Mouse (Mus musculus) liver, embryonic 15.5 days (tissue): ENCODE measurements around the gene D3Ertd254e. TPM values are rescaled to one million over a fixed set of nuclear protein-coding genes. Genes with fewer than 3 reads are reported as not detected.
A peak's percentile ranks its signal among the peaks of the same experiment; 100 is the strongest.
"Not testable (repeated sequence)": the region's sequence is repeated elsewhere in the genome, so short reads cannot be mapped to it uniquely, and the experiment has no call there.

Experiments
- ATAC-seq: fragments of 200-750 bp; cut with Nextera tagmentation; 2 replicates; pipeline ENCODE4 v1.8.0; 2017; ENCODE audit warnings: moderate number of reproducible peaks, mild to moderate bottlenecking, moderate library complexity; ENCODE audit not compliant: insufficient read depth
- H3K27ac ChIP-seq: fragments of 300-500 bp; sonication (generic); replicated peaks from 2 replicates; pipeline ENCODE4 v1.5.1; 2015; ENCODE audit warnings: mild to moderate bottlenecking, inconsistent platforms
- H3K27me3 ChIP-seq: fragments of 300-500 bp; sonication (generic); 2 replicates; pipeline ENCODE4 v1.6.1; 2015; ENCODE audit warnings: mild to moderate bottlenecking, inconsistent platforms
- H3K36me3 ChIP-seq: fragments of 300-500 bp; sonication (generic); replicated peaks from 2 replicates; pipeline ENCODE4 v1.6.1; 2015; ENCODE audit warnings: moderate library complexity, mild to moderate bottlenecking, inconsistent platforms
- H3K4me1 ChIP-seq: fragments of 300-500 bp; sonication (generic); replicated peaks from 2 replicates; pipeline ENCODE4 v1.6.1; 2015; ENCODE audit warnings: inconsistent platforms
- H3K4me2 ChIP-seq: fragments of 300-500 bp; sonication (generic); 2 replicates; pipeline ENCODE4 v1.6.1; 2015; ENCODE audit warnings: moderate library complexity, mild to moderate bottlenecking, inconsistent platforms
- H3K4me3 ChIP-seq: fragments of 300-500 bp; sonication (generic); replicated peaks from 2 replicates; pipeline ENCODE4 v1.5.1; 2015; ENCODE audit warnings: mild to moderate bottlenecking, inconsistent platforms
- H3K9ac ChIP-seq: fragments of 300-500 bp; sonication (generic); 2 replicates; pipeline ENCODE4 v1.6.1; 2015; ENCODE audit warnings: moderate library complexity, mild to moderate bottlenecking, inconsistent platforms
- H3K9me3 ChIP-seq: fragments of 300-500 bp; sonication (generic); replicated peaks from 2 replicates; pipeline ENCODE4 v1.6.1; 2016; ENCODE audit warnings: inconsistent platforms
- WGBS: fragments of 180-500 bp; shearing (Covaris S2); methylation state at CpG from one replicate; pipeline ENCODE4 v1.1.7; 2015; ENCODE audit warnings: mixed read lengths; ENCODE audit not compliant: insufficient replicate concordance; 5-methylcytosine and 5-hydroxymethylcytosine counted together
- polyA plus RNA-seq: library from polyadenylated mRNA; unstranded; fragments of >200 nt; fragmentation: Nextera tagmentation; extraction: Ambion mirVana; gene quantifications from 2 replicates; pipeline ENCODE4 v1.2.1, GENCODE M21; 2015

The D3Ertd254e gene
- polyA plus RNA-seq, result 0.82 and 0.89 TPM in 2 replicates

DNA sequence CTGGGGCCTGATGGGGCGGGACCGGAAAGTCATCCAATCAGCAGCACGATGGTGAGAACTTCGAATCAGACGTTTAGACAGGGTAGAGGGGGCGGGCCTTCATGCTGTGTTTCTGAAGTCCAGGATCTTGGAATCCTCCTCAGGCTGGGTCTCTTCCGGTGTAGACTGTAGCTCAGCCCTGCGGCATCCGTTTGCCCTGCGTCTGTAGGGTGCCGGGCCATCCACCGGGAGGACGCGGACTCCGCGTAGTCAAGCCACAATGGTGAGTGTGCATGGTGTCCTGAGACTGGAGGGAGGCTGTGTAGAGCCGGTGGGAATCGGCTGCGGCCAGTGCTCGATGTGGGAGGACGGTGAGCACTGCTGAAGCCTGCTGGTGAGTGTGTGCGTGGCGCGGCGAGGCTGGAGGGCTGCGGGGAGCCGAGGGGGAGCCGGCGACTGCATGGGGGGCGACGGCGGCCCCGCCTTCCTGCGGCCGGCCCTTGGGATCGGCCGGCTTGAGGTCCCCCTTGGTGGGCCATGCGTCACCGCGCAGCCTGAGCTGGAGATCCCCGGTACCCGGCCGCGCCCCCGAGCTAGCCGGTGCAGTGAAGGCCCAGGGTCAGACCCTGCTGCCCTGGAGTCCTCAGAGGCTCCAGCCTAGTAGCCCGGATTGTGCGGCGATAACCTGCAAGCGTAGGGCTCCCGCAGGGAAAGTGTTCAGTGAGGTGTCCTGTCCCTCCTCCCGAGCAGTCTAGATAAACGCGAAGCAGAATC is at the start of gene D3Ertd254e:
Gene D3Ertd254e (plus strand): TSS at position 84 of the 753 bp plus-strand sequence.
- peak within 1 kb of the TSS; percentile 45; the same call in 1 of the 2 replicates for H3K27ac ChIP-seq
- H3K36me3 ChIP-seq, result no peaks in the 10 kb centered on the region
- peak within 1 kb of the TSS; percentile 89 for H3K4me2 ChIP-seq
- WGBS, result under 1% methylated on average over 54 of the region's 54 CpGs
- peak within 1 kb of the TSS; percentile 78 for H3K4me3 ChIP-seq
- H3K9ac ChIP-seq, result peak within 1 kb of the TSS; percentile 73
- no peaks in the 10 kb centered on the region for H3K9me3 ChIP-seq
- H3K27me3 ChIP-seq, result no peaks in the 10 kb centered on the region
- H3K4me1 ChIP-seq, result peaks cover 17% of the 10 kb centered on the region
- peak; percentile 98 for ATAC-seq

DNA sequence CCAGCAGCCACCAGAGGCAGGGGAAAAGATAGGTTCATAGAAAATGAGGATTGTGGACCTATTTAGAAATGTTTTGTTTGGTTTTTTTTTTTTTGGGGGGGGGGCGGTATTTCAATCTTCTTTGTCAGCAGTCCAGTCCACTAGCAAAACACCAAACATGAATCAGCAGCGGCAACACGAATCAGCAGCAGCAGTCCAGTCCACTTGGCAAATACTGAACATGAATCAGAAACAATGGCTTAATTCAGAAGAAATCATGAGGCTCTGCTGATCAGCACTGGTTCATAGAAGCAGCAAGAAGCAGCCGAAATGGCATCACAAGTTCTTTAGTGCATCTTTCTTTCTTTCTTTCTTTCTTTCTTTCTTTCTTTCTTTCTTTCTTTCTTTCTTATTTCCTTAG is 34.7 kb upstream of the D3Ertd254e start:
- no peak for ATAC-seq
- 61% methylated on average over 4 of the region's 4 CpGs for WGBS

DNA sequence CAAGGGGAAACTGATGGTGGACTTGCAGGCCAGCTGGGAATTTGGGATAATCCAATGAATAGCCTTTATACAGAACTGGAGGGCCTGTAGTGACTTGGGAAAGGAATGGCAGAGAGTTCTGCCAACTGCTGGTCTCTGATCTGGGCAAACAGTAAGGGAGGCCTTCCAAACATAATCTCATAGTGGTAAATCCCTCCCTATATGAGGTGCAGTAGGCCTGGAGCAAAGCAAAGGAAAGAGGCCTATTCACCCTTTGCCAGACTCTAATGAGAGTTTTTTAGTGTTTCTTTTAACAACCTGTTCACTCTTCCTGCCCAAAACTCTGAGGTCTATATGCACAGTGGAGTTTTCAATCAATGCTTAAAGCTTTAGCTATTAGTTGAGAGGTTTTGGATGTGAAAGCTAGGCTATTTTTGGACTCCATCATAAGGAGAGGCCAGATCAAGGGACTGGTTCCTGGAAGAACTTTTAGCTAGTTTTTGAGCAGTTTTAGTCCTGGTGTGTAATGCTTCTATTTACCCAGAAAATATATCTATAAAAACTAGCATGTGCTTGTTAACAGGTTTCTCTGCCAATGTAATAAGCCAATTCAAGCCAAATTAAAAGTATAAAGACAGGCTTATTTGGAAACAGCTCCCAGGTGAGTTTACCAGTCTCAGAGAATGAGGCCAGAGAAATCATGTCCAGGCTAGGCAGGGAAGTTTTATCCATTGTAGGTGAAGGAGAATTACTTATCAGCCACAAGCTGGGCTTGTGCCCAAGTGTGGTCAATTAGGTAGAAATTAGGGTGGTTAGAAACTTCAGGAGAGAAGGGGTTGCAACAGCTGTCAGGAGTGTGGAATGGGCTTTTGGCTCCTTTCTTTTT is 30.9 kb upstream of the D3Ertd254e start:
- no peak overlapping the region for H3K4me2 ChIP-seq

More for the DNA sequence above, 34.7 kb upstream of the D3Ertd254e start:
- Histone ChIP-seq H3K9ac (no peak overlapping the region), H3K4me3 (no peak overlapping the region), H3K27me3 (no peaks in the 10 kb centered on the region), H3K9me3 (no peaks in the 10 kb centered on the region), H3K4me2 (no peak overlapping the region), H3K27ac (no peak overlapping the region), H3K36me3 (no peaks in the 10 kb centered on the region), H3K4me1 (no peaks in the 10 kb centered on the region)

DNA sequence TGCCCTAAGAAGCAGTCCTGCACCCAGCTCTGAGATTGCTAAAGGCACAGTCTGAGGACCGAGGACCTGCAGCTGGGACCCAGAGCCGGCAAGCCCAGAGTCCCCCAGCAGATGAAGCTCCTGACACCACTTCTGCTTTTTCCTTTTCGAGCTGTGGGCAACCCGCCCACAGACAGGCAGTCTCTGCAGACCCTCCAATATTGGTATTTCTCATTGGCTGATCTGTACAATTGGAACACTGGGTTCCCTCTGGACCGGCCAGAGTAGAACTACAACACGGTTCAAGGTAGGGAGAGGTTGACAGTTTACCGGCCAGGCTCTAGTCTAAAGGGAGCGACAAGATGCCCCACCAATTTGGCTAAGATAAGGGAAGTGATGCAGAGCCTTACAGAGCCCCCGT is 24.6 kb upstream of the D3Ertd254e start:
- not testable (repeated sequence) for H3K27me3 ChIP-seq, H3K4me1 ChIP-seq, H3K9ac ChIP-seq, ATAC-seq, H3K27ac ChIP-seq, H3K36me3 ChIP-seq, H3K4me3 ChIP-seq, H3K9me3 ChIP-seq, H3K4me2 ChIP-seq
- WGBS, result 57% methylated on average over 9 of the region's 9 CpGs

More for the DNA sequence above, 30.9 kb upstream of the D3Ertd254e start:
- Histone ChIP-seq H3K36me3 (no peaks in the 10 kb centered on the region), H3K9me3 (no peaks in the 10 kb centered on the region), H3K4me3 (no peak overlapping the region), H3K4me1 (no peaks in the 10 kb centered on the region), H3K9ac (no peak overlapping the region), H3K27me3 (no peaks in the 10 kb centered on the region), H3K27ac (no peak overlapping the region)
- no peak for ATAC-seq

DNA sequence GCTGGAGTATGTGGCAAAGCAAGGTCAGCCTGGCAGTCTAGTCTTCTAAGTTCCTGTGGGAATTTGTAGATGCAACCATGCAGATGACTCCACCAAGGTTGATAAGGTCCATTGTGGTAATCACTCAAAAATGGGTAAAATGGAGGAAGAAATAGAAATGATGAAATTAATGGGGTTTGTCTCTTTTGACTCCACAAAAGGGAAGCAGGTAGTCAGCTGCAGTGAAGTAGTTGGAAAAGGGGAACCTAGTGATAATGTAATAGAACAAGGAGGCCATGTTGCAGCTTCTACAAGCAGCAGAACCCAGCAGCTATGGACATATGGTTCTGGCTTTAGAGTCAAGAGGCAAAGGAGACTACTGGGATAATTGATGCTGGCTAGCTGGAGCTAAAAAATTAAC is 14.7 kb upstream of the D3Ertd254e start:
- Histone ChIP-seq H3K9me3 (no peaks in the 10 kb centered on the region), H3K4me1 (no peaks in the 10 kb centered on the region), H3K36me3 (no peaks in the 10 kb centered on the region), H3K27me3 (no peaks in the 10 kb centered on the region), H3K4me3 (no peak overlapping the region), H3K27ac (no peak overlapping the region), H3K9ac (no peak overlapping the region), H3K4me2 (no peak overlapping the region)
- ATAC-seq, result no peak

DNA sequence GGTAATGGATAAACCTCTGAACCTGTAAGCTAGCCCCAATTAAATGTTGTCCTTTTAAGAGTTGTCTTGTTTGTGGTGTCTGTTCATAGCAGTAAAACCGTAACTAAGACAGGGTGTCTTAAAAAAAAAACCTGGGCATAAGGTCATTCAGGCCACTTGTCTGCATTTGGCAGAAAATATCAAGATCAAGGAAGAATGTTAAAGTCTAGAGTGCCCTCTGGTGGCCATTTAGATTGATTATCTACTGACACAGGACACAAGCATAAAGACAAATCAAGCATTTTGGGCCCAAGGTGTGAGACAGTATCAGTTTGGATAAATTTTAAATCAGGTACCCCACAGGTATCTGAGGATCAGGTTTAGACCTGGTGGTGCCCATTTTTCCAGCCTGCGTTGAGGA is 13.3 kb upstream of the D3Ertd254e start:
- ATAC-seq, result no peak
- Histone ChIP-seq H3K4me2 (no peak overlapping the region), H3K27ac (no peak overlapping the region), H3K4me3 (no peak overlapping the region), H3K9ac (no peak overlapping the region), H3K9me3 (no peaks in the 10 kb centered on the region), H3K27me3 (no peaks in the 10 kb centered on the region), H3K4me1 (no peaks in the 10 kb centered on the region), H3K36me3 (no peaks in the 10 kb centered on the region)
- WGBS, result 44% methylated on average over 2 of the region's 2 CpGs

DNA sequence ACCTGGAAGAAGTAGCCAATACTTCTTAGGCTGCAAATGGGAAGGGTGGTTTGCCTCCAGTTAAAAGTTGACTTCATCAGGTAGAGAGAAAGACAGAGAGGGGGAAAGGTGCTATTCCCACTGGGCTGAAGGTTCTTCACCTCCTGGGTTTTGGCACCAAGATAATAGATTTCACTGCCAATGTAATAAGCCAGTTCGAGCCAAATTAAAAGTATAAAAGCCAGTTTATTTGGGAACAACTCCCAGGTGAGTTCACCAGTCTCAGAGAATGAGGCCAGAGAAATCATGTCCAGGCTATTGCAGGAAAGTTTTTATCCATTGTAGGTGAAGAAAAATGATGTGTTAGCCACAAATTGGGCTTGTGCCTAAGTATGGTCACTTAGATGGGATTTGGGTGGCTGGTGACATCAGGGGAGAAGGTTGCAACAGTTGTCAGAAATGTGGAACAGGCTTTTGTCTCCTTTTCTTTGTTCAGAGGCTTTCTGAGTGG is 12.6 kb upstream of the D3Ertd254e start:
- no peak overlapping the region for H3K9ac ChIP-seq
- H3K9me3 ChIP-seq, result no peaks in the 10 kb centered on the region
- H3K4me1 ChIP-seq, result no peaks in the 10 kb centered on the region
- H3K4me2 ChIP-seq, result no peak overlapping the region
- H3K4me3 ChIP-seq, result no peak overlapping the region
- no peak overlapping the region for H3K27ac ChIP-seq
- WGBS, result 61% methylated on average over 1 of the region's 1 CpGs
- no peaks in the 10 kb centered on the region for H3K27me3 ChIP-seq
- no peak for ATAC-seq
- no peaks in the 10 kb centered on the region for H3K36me3 ChIP-seq

DNA sequence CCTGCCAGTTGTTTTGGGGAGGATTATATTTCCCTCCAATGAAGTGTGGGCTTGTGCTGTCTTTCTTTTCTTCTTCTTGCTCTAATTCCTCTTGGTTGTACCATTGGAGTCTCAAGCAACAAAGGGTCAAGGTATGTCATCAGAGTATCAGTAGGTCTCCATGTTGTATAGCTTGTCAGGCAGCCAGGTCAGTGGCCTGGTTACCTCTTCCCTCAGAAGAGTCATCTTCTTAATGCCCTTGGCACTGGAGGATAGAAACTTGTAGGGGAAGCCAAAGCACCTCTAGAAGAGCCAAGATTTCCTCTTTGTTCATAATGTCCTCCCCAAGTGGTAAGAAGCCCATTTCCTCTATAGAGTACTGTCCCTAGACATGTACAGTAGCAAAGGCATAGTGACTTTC is 11.8 kb upstream of the D3Ertd254e start:
- Histone ChIP-seq H3K9me3 (no peaks in the 10 kb centered on the region), H3K27me3 (no peaks in the 10 kb centered on the region), H3K27ac (no peak overlapping the region), H3K36me3 (no peaks in the 10 kb centered on the region), H3K9ac (no peak overlapping the region), H3K4me2 (no peak overlapping the region), H3K4me3 (no peak overlapping the region), H3K4me1 (no peaks in the 10 kb centered on the region)
- no peak for ATAC-seq

DNA sequence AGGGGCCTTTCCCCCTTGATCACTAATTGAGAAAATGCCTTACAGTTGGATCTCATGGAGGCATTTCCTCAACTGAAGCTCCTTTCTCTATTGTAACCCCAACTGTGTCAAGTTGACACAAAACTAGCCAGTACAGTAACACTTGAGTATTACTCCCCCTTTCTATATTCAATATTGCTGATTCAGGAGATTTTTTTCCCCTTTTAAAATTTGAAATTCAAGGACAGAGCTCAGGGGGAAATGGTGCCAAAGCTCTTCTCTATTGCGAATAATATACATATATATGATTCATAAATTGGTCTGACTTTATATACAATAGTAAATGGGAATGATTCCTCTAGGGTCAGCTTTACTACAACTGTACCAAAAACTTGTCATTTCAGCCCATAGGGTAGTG is 282 bp upstream of the D3Ertd254e start:
- Histone ChIP-seq H3K27me3 (no peaks in the 10 kb centered on the region), H3K4me3 (peak overlapping the region; percentile 78), H3K9ac (no peak overlapping the region), H3K4me1 (peaks cover 17% of the 10 kb centered on the region), H3K4me2 (peak overlapping the region; percentile 89), H3K27ac (no peak overlapping the region), H3K36me3 (no peaks in the 10 kb centered on the region), H3K9me3 (no peaks in the 10 kb centered on the region)
- no peak for ATAC-seq
- WGBS, result 6% methylated on average over 1 of the region's 1 CpGs

DNA sequence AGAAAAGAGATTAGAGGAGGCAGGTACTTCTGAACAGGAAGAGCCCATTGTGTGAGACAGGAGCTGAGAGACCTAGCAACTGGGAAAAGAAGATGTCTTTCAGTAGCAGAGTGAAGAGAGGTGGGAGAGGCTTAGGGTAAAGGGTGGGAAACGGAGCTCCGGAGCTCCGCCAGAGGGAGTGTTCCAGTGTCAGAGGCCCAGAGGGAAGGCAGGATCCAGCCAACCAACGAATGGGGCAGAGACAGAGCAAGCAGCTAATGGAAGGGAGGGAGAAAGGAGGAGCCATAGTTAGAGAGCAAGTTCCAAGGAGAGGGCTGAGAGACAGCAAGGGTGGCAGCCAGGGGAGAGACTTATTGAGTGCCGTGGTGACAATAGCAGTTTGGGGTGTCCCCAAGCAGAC is 4.5 kb downstream of the D3Ertd254e start:
- ATAC-seq, result no peak
- no peak overlapping the region for H3K4me3 ChIP-seq
- peaks cover 17% of the 10 kb centered on the region for H3K4me1 ChIP-seq

DNA sequence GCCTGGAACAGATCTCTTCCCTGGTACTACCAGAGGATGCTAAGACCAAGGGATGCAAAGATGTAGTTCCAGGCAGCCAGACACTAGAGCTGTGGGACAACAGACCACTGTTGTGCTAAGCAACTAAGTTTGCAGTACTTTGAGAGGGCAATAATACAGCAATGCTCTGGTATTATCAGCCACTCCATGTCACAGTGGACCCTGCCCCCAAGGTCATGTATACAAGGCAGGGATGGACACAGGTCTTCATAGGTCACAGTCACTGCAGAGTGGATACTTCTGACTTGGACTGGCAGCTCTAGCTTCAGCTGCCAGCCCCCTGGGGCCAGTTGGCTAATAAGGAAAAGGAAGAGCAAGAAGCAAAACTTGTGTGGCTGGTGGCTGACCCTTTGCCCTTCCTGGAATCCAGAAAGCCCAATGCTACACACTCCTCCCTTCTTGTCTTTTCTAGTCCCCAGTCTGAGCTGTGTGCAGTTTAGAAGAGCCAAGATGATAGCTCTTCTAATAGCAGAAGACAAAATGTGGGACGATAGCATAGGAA is 19.9 kb downstream of the D3Ertd254e start:
- H3K4me2 ChIP-seq, result no peak overlapping the region
- no peak for ATAC-seq
- 74% methylated on average over 1 of the region's 1 CpGs for WGBS

More for the DNA sequence above, 4.5 kb downstream of the D3Ertd254e start:
- WGBS, result 55% methylated on average over 5 of the region's 5 CpGs
- H3K9me3 ChIP-seq, result no peaks in the 10 kb centered on the region
- no peak overlapping the region for H3K9ac ChIP-seq
- H3K36me3 ChIP-seq, result peaks cover 10% of the 10 kb centered on the region
- H3K27ac ChIP-seq, result no peak overlapping the region
- H3K4me2 ChIP-seq, result no peak overlapping the region
- H3K27me3 ChIP-seq, result no peaks in the 10 kb centered on the region

More for the DNA sequence above, 19.9 kb downstream of the D3Ertd254e start:
- Histone ChIP-seq H3K9me3 (no peaks in the 10 kb centered on the region), H3K9ac (no peak overlapping the region), H3K27me3 (no peaks in the 10 kb centered on the region), H3K36me3 (peaks cover 3% of the 10 kb centered on the region), H3K27ac (no peak overlapping the region), H3K4me3 (no peak overlapping the region), H3K4me1 (no peaks in the 10 kb centered on the region)
